Mouse (Mus musculus) right cerebral cortex, postnatal 4 days (tissue): ENCODE measurements around the gene Cops7a.

Experiments used
- DNase-seq: peaks from one replicate; pipeline ENCODE4 v3.0.0-alpha.2; 2022

Cops7a gene

GRCm38 (mm10) chr6:124958127-124958526 lies 7.2 kb downstream of the Cops7a start:
- no peak for DNase-seq

DNA sequence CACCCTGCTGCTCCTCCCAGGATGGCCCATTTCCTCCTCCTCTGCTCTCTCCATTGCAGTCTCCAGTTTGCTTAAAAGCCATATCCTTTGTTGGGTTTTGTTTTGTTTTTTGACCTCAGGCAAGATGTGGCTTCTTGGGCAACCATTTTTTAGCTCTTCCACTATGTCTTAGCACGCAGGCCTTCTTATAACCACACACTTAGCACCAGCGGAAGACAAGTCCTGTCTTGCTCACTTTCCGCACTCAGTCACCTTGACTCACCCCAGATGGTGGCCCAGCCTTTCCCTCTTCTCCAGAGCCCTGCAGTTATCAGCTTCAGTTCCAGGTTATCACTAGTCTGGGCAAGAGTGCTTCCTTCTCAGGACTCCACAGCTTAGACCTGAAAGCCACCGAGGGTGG lies 10.1 kb downstream of the Cops7a start:
- DNase-seq = no peak

DNA sequence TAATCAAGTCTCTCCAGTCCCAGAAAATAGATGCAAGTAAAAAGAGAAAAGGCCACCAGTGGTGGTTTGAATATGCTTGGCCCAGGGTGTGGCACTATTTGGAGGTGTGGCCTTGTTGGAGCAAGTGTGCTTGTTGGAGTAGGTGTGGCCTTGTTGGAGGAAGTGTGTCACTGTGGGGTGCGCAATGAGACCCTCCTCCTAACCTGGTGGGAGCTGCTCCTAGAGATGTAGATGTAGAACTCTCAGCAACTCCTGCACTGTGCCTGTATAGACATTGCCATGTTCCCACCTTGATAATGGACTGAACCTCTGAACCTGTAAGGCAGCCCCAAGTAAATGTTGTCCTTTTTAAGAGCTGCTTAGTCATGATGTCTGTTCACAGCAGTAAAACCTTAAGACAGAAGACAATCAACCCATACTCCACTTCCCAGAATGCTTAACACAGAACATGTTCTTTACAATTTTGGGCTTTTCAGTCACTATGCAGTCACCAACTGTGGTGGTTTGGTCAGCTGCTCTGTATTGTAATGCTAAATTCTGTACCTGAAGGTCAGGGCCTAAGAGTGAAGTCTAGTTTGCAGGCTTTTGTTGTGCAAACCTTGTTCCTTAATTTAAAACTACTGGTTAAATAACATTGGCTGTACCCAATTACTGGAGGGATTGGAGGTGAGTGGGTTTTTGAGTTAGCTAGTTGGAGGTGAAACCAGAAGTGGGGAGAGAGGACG lies 11.2 kb downstream of the Cops7a start:
- no peak for DNase-seq

GRCm38 (mm10) chr6:124943526-124943925 lies 21.8 kb downstream of the Cops7a start:
- DNase-seq = no peak

DNA sequence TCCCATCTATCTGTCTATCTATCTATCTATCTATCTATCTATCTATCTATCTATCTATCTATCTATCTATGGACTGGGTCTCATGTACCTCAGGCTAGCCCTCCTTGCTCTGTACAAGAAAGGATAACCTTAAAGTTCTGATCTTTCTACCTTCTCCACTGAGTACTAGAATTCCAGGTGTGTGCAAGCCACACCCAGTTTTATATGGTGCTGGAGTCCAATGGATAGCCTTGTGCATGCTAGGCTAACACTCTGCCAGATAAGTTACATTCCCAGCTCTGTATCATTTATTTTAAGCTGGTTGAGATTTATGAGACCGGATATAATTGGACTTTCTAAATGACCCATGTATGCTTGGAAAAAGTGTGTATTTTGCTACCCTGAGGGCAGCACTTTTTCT lies 23.7 kb downstream of the Cops7a start:
- no peak for DNase-seq

DNA sequence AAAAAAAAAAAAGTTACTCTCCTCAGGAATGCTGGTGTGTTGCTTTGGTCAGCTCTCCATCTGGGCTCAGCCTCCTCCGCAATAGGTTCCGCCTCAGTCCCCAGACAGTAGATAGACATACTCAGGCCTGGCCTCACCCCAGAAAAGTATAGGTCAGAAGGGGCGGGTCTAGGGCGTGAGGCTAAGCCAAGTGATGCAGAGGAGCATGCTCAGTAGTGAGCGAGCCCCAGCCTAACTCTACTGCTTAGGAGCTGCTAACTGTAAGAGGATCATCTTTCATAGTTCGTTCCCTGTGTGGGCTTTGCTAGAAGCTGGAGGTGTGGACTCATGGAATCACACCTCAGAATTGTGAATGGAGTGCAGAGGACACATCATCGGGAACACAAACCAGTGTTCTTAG lies 26.8 kb downstream of the Cops7a start:
- DNase-seq = no peak

- DNase-seq = no peak
Measured at GRCm38 (mm10) chr6:124937493-124937892, 27.8 kb downstream of the Cops7a start.

DNA sequence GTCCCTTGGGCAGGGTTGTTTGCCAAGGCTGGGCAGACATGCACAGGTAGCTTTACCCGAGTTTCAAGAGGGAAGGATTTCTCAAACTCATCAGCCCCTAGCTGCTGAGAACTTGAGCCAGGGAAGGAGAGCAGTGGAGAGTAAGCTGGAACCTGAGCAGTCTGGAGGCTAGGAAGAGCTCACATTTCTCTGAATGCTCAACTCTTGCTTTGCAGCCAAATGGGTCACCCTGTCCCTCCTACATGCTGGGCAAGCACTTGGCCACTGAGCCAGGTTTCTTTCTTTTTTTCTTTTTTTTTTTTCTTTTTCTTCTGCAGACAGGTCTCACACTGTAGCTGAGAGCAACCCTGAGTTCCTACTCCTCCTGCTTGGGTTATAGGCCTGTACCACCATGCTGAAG lies 28.7 kb downstream of the Cops7a start:
- DNase-seq = no peak

GRCm38 (mm10) chr6:124934670-124935069 lies 30.7 kb downstream of the Cops7a start:
- no peak for DNase-seq

DNA sequence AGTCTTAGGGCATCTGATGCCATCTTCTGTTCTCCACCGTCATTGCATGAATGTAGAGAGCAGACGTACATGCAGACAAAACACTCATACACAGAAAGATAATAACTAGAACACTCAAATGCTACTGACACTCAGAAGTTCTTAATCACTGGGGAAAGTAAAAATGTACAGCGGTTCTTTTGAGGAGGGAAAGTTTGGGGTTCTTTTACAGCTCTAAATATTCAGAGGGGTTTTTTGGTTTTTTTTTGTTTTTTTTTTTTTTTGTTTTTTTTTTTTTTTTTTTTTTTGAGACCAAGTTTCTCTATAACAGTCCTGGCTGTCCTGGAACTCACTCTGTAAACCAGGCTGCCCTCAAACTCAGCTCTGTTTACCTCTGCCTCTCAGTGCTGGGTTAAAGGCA lies 32.2 kb downstream of the Cops7a start:
- no peak for DNase-seq

DNA sequence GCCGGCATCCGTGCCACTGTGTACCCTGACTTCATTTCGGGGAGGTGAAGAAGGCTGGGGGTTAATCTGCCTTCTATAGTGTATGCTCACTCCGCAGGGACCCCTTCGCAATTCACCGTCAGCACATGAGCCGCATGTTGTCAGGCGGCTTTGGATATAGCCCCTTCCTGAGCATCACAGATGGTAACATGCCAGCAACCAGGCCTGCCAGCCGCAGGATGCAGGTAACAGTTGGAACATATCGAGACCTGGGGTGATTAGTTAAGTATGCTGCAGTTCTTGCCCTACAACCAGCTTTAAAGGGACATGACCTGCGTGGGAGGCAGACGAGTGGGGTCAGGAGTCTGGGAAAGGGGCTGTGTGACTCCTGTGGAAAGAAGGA lies 33.0 kb downstream of the Cops7a start:
- no peak for DNase-seq

GRCm38 (mm10) chr6:124931525-124932313 lies 33.6 kb downstream of the Cops7a start:
- DNase-seq = peak; percentile 58

- DNase-seq = peak; percentile 99
Measured at GRCm38 (mm10) chr6:124930754-124931524, 34.4 kb downstream of the Cops7a start, which contains the start of gene Mlf2. Gene Mlf2 (plus strand): TSS chr6:124931386.

DNA sequence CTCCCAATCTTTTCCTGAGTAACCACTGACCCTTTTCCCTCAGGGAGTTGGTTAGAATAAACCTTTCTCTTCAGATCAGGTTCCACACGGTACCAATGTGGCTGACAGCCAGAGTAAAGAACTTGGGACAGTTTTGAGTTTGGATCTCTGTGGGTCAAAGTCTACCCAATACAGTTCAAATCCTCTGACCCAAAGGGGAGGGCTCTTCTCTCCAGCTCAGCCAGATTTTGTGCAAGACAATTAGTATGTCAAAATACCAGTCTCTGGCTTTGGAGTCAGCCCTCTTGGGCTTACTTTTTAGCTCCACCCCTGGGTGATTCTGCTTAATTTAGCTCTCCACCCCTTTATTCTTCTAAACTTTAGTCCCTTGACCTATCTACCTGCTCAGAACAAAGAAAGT lies 35.1 kb downstream of the Cops7a start:
- no peak for DNase-seq

DNA sequence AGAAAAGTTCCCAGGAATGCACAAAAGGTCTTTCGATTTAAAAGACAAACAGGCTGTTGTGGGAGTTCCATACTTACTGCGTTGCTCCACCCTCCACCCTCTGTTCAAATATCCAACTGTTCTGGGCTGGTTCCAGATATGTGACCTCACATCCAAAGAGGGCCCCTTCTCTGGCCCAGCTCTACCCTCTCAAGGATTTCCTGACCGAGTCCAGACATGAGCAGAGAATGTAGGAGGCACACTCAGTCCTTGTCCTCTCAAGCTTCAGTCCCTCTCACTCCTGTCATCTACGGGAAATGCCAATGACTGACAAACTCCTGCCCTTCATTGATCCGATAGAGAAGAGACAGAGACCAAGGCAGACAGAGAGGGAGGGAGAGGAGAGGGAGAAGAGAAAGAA lies 39.4 kb downstream of the Cops7a start:
- no peak for DNase-seq

- DNase-seq = no peak
Measured at GRCm38 (mm10) chr6:124925173-124925793, 40.1 kb downstream of the Cops7a start.

- DNase-seq = no peak
Measured at GRCm38 (mm10) chr6:124921539-124921938, 43.8 kb downstream of the Cops7a start.

GRCm38 (mm10) chr6:124920318-124921085 lies 44.8 kb downstream of the Cops7a start:
- no peak for DNase-seq

DNA sequence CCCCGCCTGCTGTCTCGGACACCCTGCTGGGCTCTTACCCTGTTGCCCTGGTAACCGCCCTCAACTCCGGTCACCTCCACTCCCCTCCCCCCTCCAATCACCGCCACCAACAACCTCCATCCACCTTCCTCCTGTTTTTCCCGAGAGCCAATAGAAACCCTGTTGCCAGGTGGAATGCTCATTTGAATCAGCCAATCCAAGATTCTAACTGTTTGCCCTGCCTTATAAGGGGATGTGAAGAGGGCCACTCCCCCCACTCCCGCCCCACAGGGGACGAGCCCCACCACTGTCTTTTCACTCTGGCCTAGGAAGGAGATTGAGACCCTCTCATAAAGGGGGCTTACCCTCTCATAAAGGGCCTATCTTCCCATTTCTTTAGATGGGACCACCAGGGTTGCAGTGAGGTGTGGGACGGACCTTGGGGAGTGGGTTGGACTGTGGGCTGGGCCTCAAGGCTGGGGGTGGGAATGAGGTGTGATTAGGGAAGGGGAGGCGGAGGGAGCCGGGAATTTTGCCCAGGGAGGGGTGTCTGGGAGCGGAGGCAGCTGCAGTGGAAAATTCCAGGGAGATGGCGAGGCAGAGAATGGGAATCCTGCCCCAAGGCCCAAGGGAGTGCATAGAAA lies 45.5 kb downstream of the Cops7a start, which contains the start of gene Ptms:
Gene Ptms, minus strand, starts transcription at position 409 of the 623 bp plus-strand sequence.
- peak; percentile 90 for DNase-seq

DNA sequence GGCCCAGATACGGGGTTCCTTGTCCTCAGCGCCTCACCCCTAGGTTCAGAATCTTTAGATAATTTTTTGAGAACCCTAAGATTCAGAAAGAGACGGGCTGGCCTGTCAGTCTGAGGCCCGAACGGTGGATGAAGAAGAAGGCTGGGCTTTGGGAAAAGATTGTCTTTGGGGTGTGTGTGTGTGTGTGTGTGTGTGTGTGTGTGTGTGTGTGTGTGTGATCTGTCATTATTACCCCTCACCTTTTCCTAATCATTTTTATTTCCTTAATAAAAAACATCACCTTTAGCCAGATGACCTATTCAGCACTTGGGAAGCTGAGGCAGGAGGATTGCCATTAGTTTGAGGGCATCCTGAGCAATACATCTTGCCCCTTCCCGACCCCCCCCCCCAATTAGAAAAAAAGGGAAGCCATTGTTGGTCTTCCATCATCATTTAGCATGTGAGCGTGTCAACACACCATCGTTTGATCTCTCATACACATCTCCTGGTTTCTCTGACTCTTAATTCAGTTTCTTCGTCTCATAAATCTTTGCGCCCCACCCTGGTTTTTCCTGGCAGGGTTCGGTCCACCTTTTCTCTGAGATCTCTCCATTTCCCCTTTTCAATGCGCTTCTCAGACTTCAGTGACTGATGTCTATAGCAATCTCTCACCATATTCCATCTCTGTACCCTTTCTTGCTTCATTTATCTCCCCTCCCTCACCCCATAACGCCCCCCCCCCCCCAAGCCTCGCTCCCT lies 46.3 kb downstream of the Cops7a start:
- DNase-seq = no peak

DNA sequence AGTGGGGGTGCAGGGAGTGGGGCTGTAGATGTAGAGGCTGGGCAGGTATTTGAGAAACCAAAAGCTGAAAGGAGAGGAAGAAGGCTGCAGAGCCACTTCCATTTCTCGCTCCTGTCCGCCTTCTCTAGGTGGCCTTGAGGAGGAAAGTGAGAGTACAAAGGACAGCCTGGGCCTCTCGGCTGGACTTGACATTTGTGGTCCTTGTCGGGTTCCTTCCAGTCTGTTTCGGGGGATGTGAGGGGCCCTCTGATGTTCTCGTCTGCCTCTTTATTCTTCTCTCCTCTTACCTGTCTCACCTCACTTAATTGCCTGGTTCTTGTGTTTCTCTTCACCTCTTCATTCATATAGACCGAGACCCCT lies 47.0 kb downstream of the Cops7a start:
- no peak for DNase-seq
